Mouse (Mus musculus): ENCODE measurements around the gene Ccdc154.
"Not testable (repeated sequence)": the region's sequence is repeated elsewhere in the genome, so short reads cannot be mapped to it uniquely, and the experiment has no call there.

Gene Ccdc154

GRCm38 (mm10) chr17:25162161-25162560 lies at the start of gene Ccdc154:
Ccdc154 (plus strand) TSS chr17:25162461.
- no peak for DNase-seq

GRCm38 (mm10) chr17:25114908-25115645 lies 47.2 kb upstream of the Ccdc154 start:
- DNase-seq: no peak

- DNase-seq: peak; percentile 93
Observed at GRCm38 (mm10) chr17:25115664-25116432, 46.4 kb upstream of the Ccdc154 start, which contains the start of gene Telo2. Telo2 (minus strand) TSS chr17:25115967.

- no peak for DNase-seq
Observed at GRCm38 (mm10) chr17:25117263-25117662, 45.0 kb upstream of the Ccdc154 start.

- no peak for DNase-seq
Observed at GRCm38 (mm10) chr17:25120406-25120805, 41.9 kb upstream of the Ccdc154 start, which contains the start of gene Ptx4. Ptx4 (plus strand) TSS chr17:25120760.

- no peak for DNase-seq
Observed at GRCm38 (mm10) chr17:25123979-25124378, 38.3 kb upstream of the Ccdc154 start.

- DNase-seq: not testable (repeated sequence)
Observed at GRCm38 (mm10) chr17:25125442-25126060, 36.7 kb upstream of the Ccdc154 start.

GRCm38 (mm10) chr17:25127079-25127478 lies 35.2 kb upstream of the Ccdc154 start:
- DNase-seq: no peak

GRCm38 (mm10) chr17:25127681-25128080 lies 34.6 kb upstream of the Ccdc154 start:
- DNase-seq: no peak

- DNase-seq: no peak
Observed at GRCm38 (mm10) chr17:25130060-25130459, 32.2 kb upstream of the Ccdc154 start.

GRCm38 (mm10) chr17:25133275-25133698 lies 29.0 kb upstream of the Ccdc154 start, which contains the start of gene Clcn7:
Clcn7 (plus strand) TSS chr17:25133391.
- DNase-seq: peak; percentile 94

- DNase-seq: no peak
Observed at GRCm38 (mm10) chr17:25135622-25136021, 26.6 kb upstream of the Ccdc154 start.

GRCm38 (mm10) chr17:25138803-25139202 lies 23.5 kb upstream of the Ccdc154 start:
- DNase-seq: no peak

- DNase-seq: no peak
Observed at GRCm38 (mm10) chr17:25139960-25140359, 22.3 kb upstream of the Ccdc154 start.

GRCm38 (mm10) chr17:25163387-25163786 lies 1.1 kb downstream of the Ccdc154 start:
- DNase-seq: no peak

GRCm38 (mm10) chr17:25164770-25165169 lies 2.5 kb downstream of the Ccdc154 start:
- DNase-seq: no peak

GRCm38 (mm10) chr17:25165970-25166671 lies 3.9 kb downstream of the Ccdc154 start:
- no peak for DNase-seq

- DNase-seq: no peak
Observed at GRCm38 (mm10) chr17:25169706-25170105, 7.4 kb downstream of the Ccdc154 start.

GRCm38 (mm10) chr17:25172558-25172957 lies 10.3 kb downstream of the Ccdc154 start:
- DNase-seq: no peak

- DNase-seq: no peak
Observed at GRCm38 (mm10) chr17:25175411-25175810, 13.2 kb downstream of the Ccdc154 start, which contains the start of gene Gm38655. Gm38655 (minus strand) TSS chr17:25175471.

- DNase-seq: peak; percentile 43
Observed at GRCm38 (mm10) chr17:25183232-25183631, 21.0 kb downstream of the Ccdc154 start.

- peak; percentile 97 for DNase-seq
Observed at GRCm38 (mm10) chr17:25184129-25184691, 21.9 kb downstream of the Ccdc154 start, which contains the start of gene BC003965. BC003965 (plus strand) TSS chr17:25184554.

Data from cerebellum, adult 9-10 months (tissue).